Mouse (Mus musculus) G1E-ER4 (cell line): Measurements from ENCODE around the gene Cdk5r2. TPM values are rescaled to one million over a fixed set of nuclear protein-coding genes. Genes with fewer than 3 reads are reported as not detected.

Source experiments
- GATA1 ChIP-seq: IDR thresholded peaks from one replicate; pipeline ENCODE4 v1.8.0; 2012; ENCODE audit warnings: low read length, inconsistent platforms
- polyA plus RNA-seq: library from polyadenylated mRNA; stranded (reverse); fragments of >175 nt; gene quantifications from 2 replicates; pipeline ENCODE4 v1.2.3, GENCODE M21; 2012

Gene Cdk5r2
- polyA plus RNA-seq, 1 experiment, result not detected

- TF ChIP-seq GATA1, result no peak
Observed at GRCm38 (mm10) chr1:74843090-74843489, 11.6 kb upstream of the Cdk5r2 start.

- no peak for TF ChIP-seq GATA1
Observed at GRCm38 (mm10) chr1:74846341-74846740, 8.4 kb upstream of the Cdk5r2 start.

GRCm38 (mm10) chr1:74848946-74849345 is 5.8 kb upstream of the Cdk5r2 start:
- TF ChIP-seq GATA1, result no peak

- no peak for TF ChIP-seq GATA1
Observed at GRCm38 (mm10) chr1:74850251-74850650, 4.5 kb upstream of the Cdk5r2 start.

GRCm38 (mm10) chr1:74851001-74851775 is 3.5 kb upstream of the Cdk5r2 start:
- no peak for TF ChIP-seq GATA1

GRCm38 (mm10) chr1:74855156-74855555 is 422 bp downstream of the Cdk5r2 start:
- TF ChIP-seq GATA1, result no peak

GRCm38 (mm10) chr1:74855651-74856438 is 1.1 kb downstream of the Cdk5r2 start:
- no peak for TF ChIP-seq GATA1

GRCm38 (mm10) chr1:74856439-74856720 is 1.6 kb downstream of the Cdk5r2 start:
- TF ChIP-seq GATA1, result no peak

- TF ChIP-seq GATA1, result no peak
Observed at GRCm38 (mm10) chr1:74856791-74857190, 2.1 kb downstream of the Cdk5r2 start.

GRCm38 (mm10) chr1:74857201-74857600 is 2.5 kb downstream of the Cdk5r2 start:
- no peak for TF ChIP-seq GATA1

- TF ChIP-seq GATA1, result no peak
Observed at GRCm38 (mm10) chr1:74857677-74858076, 2.9 kb downstream of the Cdk5r2 start.

- TF ChIP-seq GATA1, result no peak
Observed at GRCm38 (mm10) chr1:74858171-74858719, 3.5 kb downstream of the Cdk5r2 start.

- TF ChIP-seq GATA1, result no peak
Observed at GRCm38 (mm10) chr1:74858805-74859204, 4.1 kb downstream of the Cdk5r2 start.

GRCm38 (mm10) chr1:74859223-74859984 is 4.7 kb downstream of the Cdk5r2 start:
- no peak for TF ChIP-seq GATA1

- no peak for TF ChIP-seq GATA1
Observed at GRCm38 (mm10) chr1:74861783-74862182, 7.0 kb downstream of the Cdk5r2 start.

GRCm38 (mm10) chr1:74872218-74872617 is 17.5 kb downstream of the Cdk5r2 start:
- TF ChIP-seq GATA1, result no peak

GRCm38 (mm10) chr1:74877199-74877598 is 22.5 kb downstream of the Cdk5r2 start:
- TF ChIP-seq GATA1, result no peak
